Mouse (Mus musculus): ENCODE results near the gene Olfr1394.
"Not testable (repeated sequence)": the region's sequence is repeated elsewhere in the genome, so short reads cannot be mapped to it uniquely, and the experiment has no call there.

Olfr1394 gene

GRCm38 (mm10) chr11:49189737-49190136 is 35.6 kb downstream of the Olfr1394 start:
- peak; percentile 53; the same call in 1 of the 2 replicates for ATAC-seq (ENCODE audit: low TSS enrichment)

GRCm38 (mm10) chr11:49191083-49191482 is 36.9 kb downstream of the Olfr1394 start:
- ATAC-seq (ENCODE audit: low TSS enrichment): peak; percentile 58

GRCm38 (mm10) chr11:49194771-49195170 is 40.6 kb downstream of the Olfr1394 start:
- not testable (repeated sequence) for ATAC-seq (ENCODE audit: low TSS enrichment)

DNA sequence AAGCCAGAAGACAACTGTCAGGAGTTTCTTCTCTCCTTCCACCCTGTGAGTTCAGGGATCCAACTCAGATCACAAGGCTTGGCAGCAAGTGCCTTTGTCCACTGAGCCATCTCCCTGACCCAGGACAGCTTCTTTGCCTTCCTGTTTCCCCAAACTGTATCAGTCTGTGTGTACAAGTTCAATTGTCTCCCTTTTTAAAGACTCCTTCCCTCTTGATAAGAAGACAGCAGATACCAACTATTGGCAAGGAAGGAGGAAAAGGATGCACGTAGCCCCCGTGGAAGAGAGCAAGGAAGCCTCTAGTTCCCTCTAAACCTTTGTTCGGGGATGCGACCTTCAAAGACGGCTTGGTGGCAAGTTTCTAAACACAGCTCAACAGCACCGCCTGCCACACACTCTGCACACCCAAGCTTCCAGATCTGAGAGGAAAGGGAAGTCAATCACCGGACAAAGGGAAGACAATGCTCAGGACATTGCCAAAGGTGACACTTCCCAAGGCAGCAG is 41.7 kb downstream of the Olfr1394 start:
- ATAC-seq (ENCODE audit: low TSS enrichment): no peak

DNA sequence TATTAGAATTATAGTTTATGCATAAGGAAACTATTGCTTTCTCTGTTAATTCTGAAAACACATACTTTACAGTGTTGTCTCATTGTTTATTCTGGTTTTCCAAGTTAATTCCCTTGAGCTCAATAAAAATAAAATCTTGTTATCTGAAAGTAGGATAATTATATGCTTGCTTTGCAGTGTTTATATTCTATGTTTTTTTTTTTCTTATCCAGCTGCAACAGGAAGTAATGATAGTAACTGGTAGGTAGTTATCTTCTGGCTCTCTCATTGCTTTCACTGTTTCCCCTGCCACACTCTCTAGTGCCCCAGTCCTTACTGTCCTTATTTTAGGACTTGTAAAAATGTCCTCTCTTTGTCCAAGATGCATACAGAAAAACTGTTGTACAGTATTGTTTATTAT is 46.5 kb downstream of the Olfr1394 start:
- no peak for ATAC-seq (ENCODE audit: low TSS enrichment)

GRCm38 (mm10) chr11:49201142-49201541 is 47.0 kb downstream of the Olfr1394 start:
- no peak for ATAC-seq (ENCODE audit: low TSS enrichment)

GRCm38 (mm10) chr11:49202071-49202470 is 47.9 kb downstream of the Olfr1394 start:
- ATAC-seq (ENCODE audit: low TSS enrichment): no peak

GRCm38 (mm10) chr11:49202523-49203061 is 48.4 kb downstream of the Olfr1394 start:
- peak; percentile 15; the same call in 1 of the 2 replicates for ATAC-seq (ENCODE audit: low TSS enrichment)

DNA sequence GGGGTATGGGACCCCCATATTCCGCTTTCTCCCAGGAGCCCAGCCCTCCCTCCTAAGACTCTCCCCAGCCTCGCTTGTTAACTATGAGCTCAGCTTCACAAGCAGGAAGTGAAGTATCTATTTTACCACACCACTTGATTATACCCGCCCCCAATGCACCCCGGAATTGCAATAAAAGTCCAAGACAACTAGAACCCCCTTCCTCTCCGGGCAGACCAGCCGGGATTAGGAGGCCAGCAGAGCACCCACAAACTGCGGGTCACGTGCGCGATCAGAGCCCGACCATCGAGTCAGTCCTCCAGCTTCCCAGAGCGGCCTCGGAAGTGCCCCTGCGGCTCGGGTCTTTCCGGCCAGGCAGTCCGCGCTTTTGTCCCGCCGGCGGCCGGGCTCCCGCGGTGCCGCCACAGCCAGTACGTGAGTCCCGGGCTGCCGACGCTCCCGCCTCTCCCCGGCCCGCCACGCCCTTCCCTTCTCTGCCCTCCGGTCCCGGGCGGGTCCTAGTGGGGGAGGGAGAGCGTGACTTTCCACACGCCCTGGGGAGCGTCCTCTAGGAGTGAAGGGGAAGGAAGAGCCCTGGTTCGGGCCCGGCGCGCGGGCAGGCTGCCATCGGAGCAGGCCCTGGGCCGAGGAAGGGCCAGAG is 49.1 kb downstream of the Olfr1394 start, which contains the start of gene Zfp62:
Gene Zfp62 (plus strand): TSS at position 164 of the 640 bp plus-strand sequence.
- ATAC-seq (ENCODE audit: low TSS enrichment): peak; percentile 93

DNA sequence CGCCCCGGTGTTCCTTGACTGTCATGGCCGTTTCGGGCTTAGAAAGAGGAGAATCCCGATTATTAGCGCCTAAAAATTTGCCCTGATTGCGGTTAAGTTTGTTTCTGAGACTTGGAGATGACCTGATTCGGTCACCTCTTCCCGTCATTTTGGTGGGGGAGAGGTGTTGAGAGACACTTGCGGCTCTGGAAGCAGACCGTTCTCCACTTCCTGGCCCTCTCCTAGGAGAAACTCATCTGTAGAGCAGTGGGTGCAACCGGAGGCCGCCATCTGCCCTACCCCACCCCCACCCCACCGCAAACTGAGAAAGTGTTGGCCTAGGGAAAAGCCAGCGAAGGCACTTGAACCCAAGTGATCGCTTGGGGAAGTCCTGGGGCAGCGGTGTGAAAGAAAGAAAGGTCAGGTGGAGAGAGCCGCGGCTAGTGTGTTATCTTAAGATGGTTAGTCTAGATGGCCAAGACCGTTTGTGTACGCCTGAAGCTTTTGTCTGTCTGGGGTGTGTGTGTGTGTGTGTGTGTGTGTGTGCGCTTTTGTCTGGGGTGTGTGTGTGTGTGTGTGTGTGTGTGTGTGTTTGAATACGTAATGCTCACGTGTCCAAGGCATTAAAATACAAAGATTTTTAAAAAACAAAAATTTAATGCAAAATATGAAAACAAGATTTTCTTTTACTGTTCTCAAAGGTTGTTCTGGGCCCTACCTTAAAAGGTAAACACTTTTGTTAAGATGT is 49.8 kb downstream of the Olfr1394 start:
- peak; percentile 66 for ATAC-seq (ENCODE audit: low TSS enrichment)

DNA sequence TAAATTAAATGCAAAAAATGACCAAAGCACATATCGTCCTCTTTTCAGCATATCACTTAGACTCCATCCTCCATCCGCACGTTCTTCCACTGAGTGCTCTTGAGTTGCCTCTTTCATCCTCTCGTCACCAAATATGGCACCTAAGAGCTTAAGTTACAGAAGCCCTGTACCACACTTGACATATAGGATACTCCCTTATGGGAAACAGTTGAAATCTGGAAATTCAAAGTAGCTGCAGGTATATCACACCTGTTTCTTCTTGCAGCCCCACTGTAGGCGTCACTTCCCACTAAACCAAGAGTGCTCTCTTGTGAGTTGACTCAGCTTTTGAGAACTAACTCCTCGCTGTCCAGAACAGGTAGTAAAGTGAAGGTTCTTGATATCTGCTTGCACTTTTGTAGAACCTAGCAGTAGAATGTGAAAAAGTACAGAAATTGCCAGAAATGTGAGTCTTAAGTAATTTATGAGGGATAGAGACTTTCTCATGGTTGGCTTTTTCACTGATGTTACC is 51.0 kb downstream of the Olfr1394 start:
- no peak for ATAC-seq (ENCODE audit: low TSS enrichment)

DNA sequence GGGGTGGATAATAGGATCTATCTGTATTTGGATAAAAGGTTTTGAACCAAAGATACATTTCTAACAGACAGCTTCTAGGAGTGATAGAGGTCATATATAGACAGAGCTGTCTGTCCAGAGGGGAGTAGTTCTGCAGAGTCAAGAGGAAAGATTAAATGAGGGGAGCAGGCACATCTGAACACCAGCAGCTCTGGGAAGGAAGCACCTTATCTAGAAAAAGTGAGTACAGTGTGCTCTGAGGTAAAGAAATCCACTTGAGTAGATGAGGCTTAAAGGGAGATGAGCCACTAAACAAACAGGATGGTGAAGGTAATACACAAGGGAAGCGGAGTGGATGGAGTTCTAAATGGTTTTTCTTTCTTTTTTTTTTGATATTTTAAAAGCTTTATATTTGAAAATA is 53.3 kb downstream of the Olfr1394 start:
- ATAC-seq (ENCODE audit: low TSS enrichment): no peak
